Mouse (Mus musculus) neural tube, embryonic 13.5 days (tissue): ENCODE data around the gene Ldhd. TPM values are rescaled to one million over a fixed set of nuclear protein-coding genes. Genes with fewer than 3 reads are reported as not detected.
A peak's percentile ranks its signal among the peaks of the same experiment; 100 is the strongest.

Experiments
- ATAC-seq: fragments of 200-750 bp; cut with Nextera tagmentation; 2 replicates; pipeline ENCODE4 v1.8.0; 2017; ENCODE audit warnings: low read depth, mild to moderate bottlenecking, moderate TSS enrichment, moderate library complexity
- H3K27ac ChIP-seq: fragments of 300-500 bp; sonication (generic); replicated peaks from 2 replicates; pipeline ENCODE4 v1.5.1; 2015; ENCODE audit warnings: moderate library complexity, mild to moderate bottlenecking, inconsistent platforms
- H3K27me3 ChIP-seq: fragments of 300-500 bp; sonication (generic); 2 replicates; pipeline ENCODE4 v1.6.1; 2015; ENCODE audit warnings: mild to moderate bottlenecking, inconsistent platforms
- H3K36me3 ChIP-seq: fragments of 300-500 bp; sonication (generic); 2 replicates; pipeline ENCODE4 v1.6.1; 2015; ENCODE audit warnings: mild to moderate bottlenecking, inconsistent platforms
- H3K4me1 ChIP-seq: fragments of 300-500 bp; sonication (generic); replicated peaks from 2 replicates; pipeline ENCODE4 v1.6.1; 2015; ENCODE audit warnings: inconsistent platforms
- H3K4me2 ChIP-seq: fragments of 300-500 bp; sonication (generic); 2 replicates; pipeline ENCODE4 v1.6.1; 2015; ENCODE audit warnings: inconsistent platforms, mild to moderate bottlenecking, moderate library complexity
- H3K4me3 ChIP-seq: fragments of 300-500 bp; sonication (generic); 2 replicates; pipeline ENCODE4 v1.5.1; 2015; ENCODE audit warnings: mild to moderate bottlenecking, inconsistent platforms
- H3K9ac ChIP-seq: fragments of 300-500 bp; sonication (generic); 2 replicates; pipeline ENCODE4 v1.6.1; 2015; ENCODE audit warnings: moderate library complexity, mild to moderate bottlenecking, inconsistent platforms
- H3K9me3 ChIP-seq: fragments of 300-500 bp; sonication (generic); 2 replicates; pipeline ENCODE4 v1.6.1; 2016; ENCODE audit warnings: inconsistent platforms
- WGBS: fragments of 180-500 bp; shearing (Covaris S2); methylation state at CpG from one replicate; pipeline ENCODE4 v1.1.7; 2015; 5-methylcytosine and 5-hydroxymethylcytosine counted together
- polyA plus RNA-seq: library from polyadenylated mRNA; unstranded; fragments of >200 nt; fragmentation: Nextera tagmentation; extraction: Ambion mirVana; gene quantifications from 2 replicates; pipeline ENCODE4 v1.2.1, GENCODE M21; 2015

Ldhd gene
- polyA plus RNA-seq: 0.40 and 0.68 TPM in 2 replicates

GRCm38 (mm10) chr8:111630105-111630521 lies at the start of gene Ldhd:
Gene Ldhd (minus strand): TSS chr8:111630374.
- no peak for ATAC-seq

DNA sequence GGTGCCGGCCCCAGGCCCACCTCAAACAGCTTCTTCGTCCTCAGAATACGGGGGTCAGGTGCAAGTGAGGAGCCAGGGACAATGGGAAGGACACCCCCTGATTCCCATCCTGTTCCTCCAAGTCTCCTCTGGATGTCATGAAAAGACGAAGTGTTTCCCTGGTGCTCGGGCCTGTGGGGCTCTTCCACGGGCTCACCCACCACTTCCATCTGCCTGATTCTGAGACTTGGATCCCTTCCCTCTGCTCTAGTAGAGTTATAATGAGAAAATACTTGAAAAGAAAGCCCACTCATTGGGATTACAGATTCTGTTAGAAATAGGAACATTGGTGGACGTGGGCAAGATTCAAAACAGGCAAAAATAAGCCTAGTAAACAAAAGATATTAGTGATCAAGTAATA lies 48.7 kb upstream of the Ldhd start:
- Histone ChIP-seq H3K4me2 (no peak overlapping the region), H3K4me3 (no peak overlapping the region)
- no peak for ATAC-seq

More at GRCm38 (mm10) chr8:111630105-111630521, at the start of gene Ldhd:
- no peak within 1 kb of the TSS for H3K27ac ChIP-seq
- H3K27me3 ChIP-seq: no peaks in the 10 kb centered on the region
- peaks cover 7% of the 10 kb centered on the region; the same call in 1 of the 2 replicates for H3K4me1 ChIP-seq
- H3K9me3 ChIP-seq: no peaks in the 10 kb centered on the region
- peak within 1 kb of the TSS; percentile 30 for H3K4me3 ChIP-seq
- peak within 1 kb of the TSS; percentile 50 for H3K4me2 ChIP-seq
- no peaks in the 10 kb centered on the region for H3K36me3 ChIP-seq
- WGBS: 26% methylated on average over 13 of the region's 13 CpGs
- H3K9ac ChIP-seq: peak within 1 kb of the TSS; percentile 60

DNA sequence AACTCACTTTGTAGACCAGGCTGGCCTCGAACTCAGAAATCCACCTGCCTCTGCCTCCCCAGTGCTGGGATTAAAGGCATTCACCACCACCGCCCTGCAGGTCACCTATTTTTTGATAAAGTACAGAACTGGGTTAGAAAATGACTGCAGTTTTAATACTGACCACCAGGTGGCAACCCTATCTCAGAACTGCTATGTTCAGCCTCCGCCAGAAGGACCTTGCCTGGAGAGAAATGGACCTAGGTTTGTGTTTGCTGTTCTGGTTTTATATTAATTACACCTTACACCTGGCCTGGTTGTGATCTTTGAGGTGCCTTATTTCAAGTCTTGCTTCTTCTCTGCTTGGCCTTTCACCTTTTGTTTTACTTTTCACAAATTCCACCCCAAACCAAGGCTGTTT lies 47.9 kb upstream of the Ldhd start:
- 36% methylated on average over 3 of the region's 3 CpGs for WGBS
- Histone ChIP-seq H3K4me1 (no peaks in the 10 kb centered on the region; the same call in 1 of the 2 replicates), H3K27me3 (no peaks in the 10 kb centered on the region), H3K9ac (no peak overlapping the region), H3K27ac (no peak overlapping the region), H3K36me3 (0 out of 2 replicates have a peak, but pooled peaks cover 6% of the 10 kb centered on the region), H3K4me3 (no peak overlapping the region), H3K9me3 (peaks cover 7% of the 10 kb centered on the region; the same call in 1 of the 2 replicates), H3K4me2 (no peak overlapping the region)
- no peak for ATAC-seq

More for the DNA sequence above, 48.7 kb upstream of the Ldhd start:
- H3K9ac ChIP-seq: no peak overlapping the region
- no peaks in the 10 kb centered on the region; the same call in 1 of the 2 replicates for H3K4me1 ChIP-seq
- no peak overlapping the region for H3K27ac ChIP-seq
- no peaks in the 10 kb centered on the region for H3K27me3 ChIP-seq
- 88% methylated on average over 7 of the region's 7 CpGs for WGBS
- peaks cover 7% of the 10 kb centered on the region; the same call in 1 of the 2 replicates for H3K9me3 ChIP-seq
- no peaks in the 10 kb centered on the region for H3K36me3 ChIP-seq

DNA sequence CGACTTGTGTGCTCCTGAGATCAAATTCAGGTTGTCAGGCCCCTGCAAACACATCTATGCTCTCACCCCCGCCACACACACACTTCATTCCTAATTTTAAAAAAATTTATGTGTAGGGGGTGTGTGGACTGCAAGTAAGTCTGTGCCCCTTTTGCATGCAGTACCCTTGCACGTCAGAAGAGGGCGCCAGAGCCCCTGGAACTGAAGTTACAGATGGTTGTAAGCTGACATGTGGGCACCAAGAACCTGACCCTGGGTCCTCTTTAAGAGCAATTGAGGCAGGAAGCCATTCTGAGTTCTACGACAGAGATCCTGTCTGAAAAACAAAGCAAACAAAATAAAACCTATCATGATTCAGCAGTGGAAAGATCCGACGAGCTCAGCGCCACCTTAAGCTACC lies 46.1 kb upstream of the Ldhd start:
- Histone ChIP-seq H3K4me3 (no peak overlapping the region), H3K9me3 (peaks cover 7% of the 10 kb centered on the region; the same call in 1 of the 2 replicates), H3K27ac (no peak overlapping the region), H3K9ac (no peak overlapping the region), H3K4me1 (no peaks in the 10 kb centered on the region; the same call in 1 of the 2 replicates), H3K36me3 (peaks cover 16% of the 10 kb centered on the region), H3K4me2 (no peak overlapping the region), H3K27me3 (no peaks in the 10 kb centered on the region)
- no peak for ATAC-seq
- WGBS: 76% methylated on average over 8 of the region's 8 CpGs

- Histone ChIP-seq H3K9ac (no peak overlapping the region), H3K9me3 (no peaks in the 10 kb centered on the region), H3K27me3 (no peaks in the 10 kb centered on the region), H3K27ac (no peak overlapping the region), H3K4me2 (no peak overlapping the region), H3K36me3 (peaks cover 54% of the 10 kb centered on the region), H3K4me1 (no peaks in the 10 kb centered on the region), H3K4me3 (no peak overlapping the region)
- WGBS: 92% methylated on average over 2 of the region's 2 CpGs
- ATAC-seq: no peak
Measured at GRCm38 (mm10) chr8:111666751-111667150, 36.6 kb upstream of the Ldhd start.

GRCm38 (mm10) chr8:111662473-111662872 lies 32.3 kb upstream of the Ldhd start:
- 90% methylated on average over 3 of the region's 3 CpGs for WGBS
- ATAC-seq: no peak
- peaks cover 39% of the 10 kb centered on the region for H3K36me3 ChIP-seq
- no peaks in the 10 kb centered on the region for H3K9me3 ChIP-seq
- H3K27me3 ChIP-seq: no peaks in the 10 kb centered on the region
- no peak overlapping the region for H3K9ac ChIP-seq
- H3K27ac ChIP-seq: no peak overlapping the region
- no peak overlapping the region for H3K4me2 ChIP-seq
- H3K4me1 ChIP-seq: 0 out of 2 replicates have a peak, but pooled peaks cover 5% of the 10 kb centered on the region
- H3K4me3 ChIP-seq: no peak overlapping the region

DNA sequence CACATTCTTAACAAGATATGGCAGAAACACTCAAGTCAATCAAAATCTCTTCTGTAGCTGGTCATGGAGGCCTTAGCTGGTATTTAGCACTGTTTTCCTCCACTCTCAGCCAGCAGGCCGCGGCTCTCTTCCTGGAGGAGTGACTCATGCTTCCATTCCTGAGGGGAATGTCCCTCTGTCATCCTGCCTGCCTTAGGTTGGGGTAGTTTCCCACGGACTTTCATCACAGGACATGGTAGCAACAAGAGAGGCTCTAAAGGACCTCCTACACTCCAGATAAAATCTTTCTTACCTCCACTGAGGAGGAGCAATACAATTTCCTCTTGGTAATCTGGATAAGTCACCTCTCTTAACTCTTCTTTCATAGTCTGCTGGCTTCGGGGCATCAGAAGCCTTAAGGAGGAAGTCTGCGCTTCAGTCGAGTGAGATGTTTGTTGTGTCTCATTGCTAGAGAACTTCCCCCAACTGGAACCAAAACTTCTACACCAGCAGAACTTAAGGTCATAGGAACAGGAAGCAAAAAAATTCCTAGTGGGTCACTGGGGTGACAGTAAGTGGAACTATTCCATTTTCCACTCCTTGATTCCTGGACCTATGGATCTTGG lies 28.7 kb upstream of the Ldhd start:
- Histone ChIP-seq H3K27ac (no peak overlapping the region), H3K4me2 (no peak overlapping the region), H3K4me3 (no peak overlapping the region), H3K9me3 (0 out of 2 replicates have a peak, but pooled peaks cover 3% of the 10 kb centered on the region), H3K4me1 (0 out of 2 replicates have a peak, but pooled peaks cover 8% of the 10 kb centered on the region), H3K36me3 (peaks cover 30% of the 10 kb centered on the region), H3K27me3 (no peaks in the 10 kb centered on the region), H3K9ac (no peak overlapping the region)
- no peak for ATAC-seq
- WGBS: 90% methylated on average over 6 of the region's 6 CpGs

DNA sequence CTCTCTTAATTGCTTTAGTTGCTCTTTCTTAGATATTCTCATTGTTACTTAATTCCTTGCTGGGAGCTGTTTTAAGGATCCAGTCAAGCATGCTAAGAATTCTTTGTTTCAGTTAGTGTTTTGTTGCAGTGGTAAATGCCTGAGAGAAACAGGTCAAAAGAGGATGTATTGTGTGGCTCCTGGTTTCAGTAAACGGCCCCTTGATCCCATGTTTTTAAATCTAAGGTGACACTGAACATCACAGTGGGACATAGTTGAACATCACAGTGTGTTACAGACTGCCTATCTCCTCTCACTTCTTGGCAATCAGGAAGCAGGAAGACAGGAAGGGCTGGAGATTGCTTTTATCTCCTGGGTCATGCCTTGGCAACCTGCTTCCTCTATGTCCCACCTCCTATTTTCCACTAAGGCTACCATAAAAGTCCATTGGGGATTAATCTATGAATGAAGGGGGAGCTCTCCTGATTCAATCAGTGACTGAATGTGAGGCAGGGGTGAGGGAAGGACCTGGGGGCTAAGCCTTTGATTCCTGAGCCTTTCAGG lies 27.2 kb upstream of the Ldhd start:
- no peak overlapping the region for H3K4me2 ChIP-seq
- WGBS: 3% methylated on average over 1 of the region's 1 CpGs
- no peak for ATAC-seq
- no peak overlapping the region for H3K4me3 ChIP-seq
- no peak overlapping the region for H3K9ac ChIP-seq
- no peaks in the 10 kb centered on the region for H3K27me3 ChIP-seq
- H3K27ac ChIP-seq: no peak overlapping the region
- 0 out of 2 replicates have a peak, but pooled peaks cover 8% of the 10 kb centered on the region for H3K4me1 ChIP-seq
- 0 out of 2 replicates have a peak, but pooled peaks cover 3% of the 10 kb centered on the region for H3K9me3 ChIP-seq
- H3K36me3 ChIP-seq: peaks cover 34% of the 10 kb centered on the region

DNA sequence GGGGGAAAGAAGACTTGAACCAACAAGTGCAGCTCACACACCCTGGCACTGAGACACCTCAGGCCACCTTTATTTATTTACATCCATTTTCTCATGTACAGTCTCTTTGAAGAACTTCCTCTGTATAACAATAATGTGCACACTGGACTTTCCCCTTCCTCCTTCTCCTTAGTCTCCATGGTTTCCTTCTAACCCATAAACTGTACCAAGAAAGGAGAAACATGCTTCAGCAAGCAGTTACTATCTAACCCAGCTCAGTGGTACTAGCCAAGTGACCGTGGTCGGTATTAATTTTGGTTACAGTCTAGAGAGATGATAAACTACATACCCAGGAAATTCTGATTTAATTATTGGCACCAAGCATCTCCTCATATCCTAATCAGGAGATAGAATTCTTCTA lies 23.4 kb upstream of the Ldhd start:
- ATAC-seq: no peak
- Histone ChIP-seq H3K27me3 (no peaks in the 10 kb centered on the region), H3K27ac (no peak overlapping the region), H3K4me1 (peaks cover 14% of the 10 kb centered on the region; the same call in 1 of the 2 replicates), H3K4me3 (no peak overlapping the region), H3K36me3 (peaks cover 11% of the 10 kb centered on the region; the same call in 1 of the 2 replicates), H3K9me3 (0 out of 2 replicates have a peak, but pooled peaks cover 3% of the 10 kb centered on the region), H3K9ac (no peak overlapping the region), H3K4me2 (no peak overlapping the region)
- WGBS: 98% methylated on average over 2 of the region's 2 CpGs

DNA sequence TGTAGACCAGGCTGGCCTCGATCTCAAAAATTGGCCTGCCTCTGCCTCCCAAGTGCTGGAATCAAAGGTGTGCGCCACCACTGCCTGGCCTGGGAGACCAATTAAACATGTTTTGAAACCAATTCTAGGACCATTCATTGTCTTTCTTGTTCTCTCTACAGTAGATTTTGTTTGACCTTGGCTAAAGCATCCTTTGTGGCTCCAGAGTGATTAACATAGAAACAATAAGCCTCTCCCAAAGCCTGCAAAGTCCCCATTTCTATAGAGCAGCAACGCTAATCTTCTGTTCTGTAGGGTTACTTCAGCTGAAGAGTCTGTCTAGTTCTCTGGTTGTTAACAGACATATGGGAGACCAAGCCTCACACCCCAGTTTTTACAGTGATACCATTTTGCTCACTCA lies 20.5 kb upstream of the Ldhd start:
- Histone ChIP-seq H3K9me3 (0 out of 2 replicates have a peak, but pooled peaks cover 3% of the 10 kb centered on the region), H3K4me2 (no peak overlapping the region), H3K4me1 (peaks cover 17% of the 10 kb centered on the region; the same call in 1 of the 2 replicates), H3K27me3 (no peaks in the 10 kb centered on the region), H3K4me3 (no peak overlapping the region), H3K9ac (no peak overlapping the region), H3K27ac (no peak overlapping the region), H3K36me3 (peaks cover 11% of the 10 kb centered on the region; the same call in 1 of the 2 replicates)
- no peak for ATAC-seq
- WGBS: 78% methylated on average over 3 of the region's 3 CpGs

DNA sequence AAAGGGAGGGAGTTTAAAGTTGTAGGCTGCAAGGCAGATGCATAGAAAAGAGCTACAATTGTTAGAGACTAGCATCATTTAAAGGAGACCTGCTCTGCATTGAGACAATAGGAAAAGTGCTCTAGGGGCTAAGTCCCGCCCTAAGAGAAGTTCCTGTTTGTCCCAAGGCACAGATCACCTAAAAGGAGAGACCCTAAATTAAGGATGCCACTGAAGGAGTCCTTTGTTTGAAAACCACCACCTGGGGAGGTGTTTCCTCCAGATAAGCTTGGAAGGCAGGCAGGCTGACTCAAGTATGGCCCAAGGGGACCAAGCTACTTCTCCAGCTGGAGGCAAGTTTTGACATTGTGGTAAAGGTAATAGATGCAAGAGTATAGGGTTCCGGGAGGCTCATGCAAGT lies 18.7 kb upstream of the Ldhd start:
- H3K9ac ChIP-seq: no peak overlapping the region
- no peak overlapping the region for H3K27ac ChIP-seq
- H3K4me3 ChIP-seq: no peak overlapping the region
- peaks cover 24% of the 10 kb centered on the region; the same call in 1 of the 2 replicates for H3K4me1 ChIP-seq
- 57% methylated on average over 2 of the region's 2 CpGs for WGBS
- H3K9me3 ChIP-seq: no peaks in the 10 kb centered on the region
- ATAC-seq: no peak
- no peak overlapping the region for H3K4me2 ChIP-seq
- H3K36me3 ChIP-seq: 0 out of 2 replicates have a peak, but pooled peaks cover 4% of the 10 kb centered on the region
- H3K27me3 ChIP-seq: no peaks in the 10 kb centered on the region

GRCm38 (mm10) chr8:111645715-111646114 lies 15.5 kb upstream of the Ldhd start:
- Histone ChIP-seq H3K4me1 (peaks cover 32% of the 10 kb centered on the region), H3K36me3 (no peaks in the 10 kb centered on the region), H3K9ac (no peak overlapping the region), H3K27ac (no peak overlapping the region), H3K4me2 (no peak overlapping the region), H3K27me3 (no peaks in the 10 kb centered on the region), H3K4me3 (no peak overlapping the region), H3K9me3 (no peaks in the 10 kb centered on the region)
- no peak for ATAC-seq
- 99% methylated on average over 8 of the region's 8 CpGs for WGBS
